Mouse (Mus musculus): ENCODE data around the gene Itgb8. TPM values are rescaled to one million over a fixed set of nuclear protein-coding genes. Genes with fewer than 3 reads are reported as not detected.

Gene Itgb8
- total and polyA plus RNA-seq, 2 experiments from 2014 or later = 9.1 to 30.6 TPM

GRCm38 (mm10) chr12:119164176-119164575 lies 74.4 kb downstream of the Itgb8 start:
- Histone ChIP-seq H3K4me2 (ENCODE audit: low read depth, low read length, poor library complexity, severe bottlenecking) (no peak overlapping the region), H3K27me3 (ENCODE audit: insufficient read depth, low read length) (no peaks in the 10 kb centered on the region), H3K4me3 (ENCODE audit: low read depth, low read length) (no peak overlapping the region), H3K27ac (ENCODE audit: low read depth, low read length) (no peak overlapping the region), H3K9me3 (ENCODE audit: low read length) (no peaks in the 10 kb centered on the region), H3K36me3 (ENCODE audit: insufficient read depth, low read length) (no peaks in the 10 kb centered on the region), H3K9ac (replicated peaks; ENCODE audit: low read length, poor library complexity, severe bottlenecking) (no peak overlapping the region), H3K4me1 (ENCODE audit: insufficient read depth, low read length) (no peaks in the 10 kb centered on the region)
- no peak for TF ChIP-seq CTCF (IDR thresholded peaks at IDR 0.05)
- ATAC-seq (ENCODE audit: low FRiP score) (peak; percentile 34; the same call in 1 of the 2 replicates), DNase-seq (ENCODE audit: low spot score) (peak; percentile 74)
- WGBS = 30% methylated on average over 1 of the region's 1 CpGs

- DNase-seq (ENCODE audit: low spot score) (no peak), ATAC-seq (ENCODE audit: low FRiP score) (no peak)
- no peak overlapping the region for H3K4me3 ChIP-seq (ENCODE audit: low read depth, low read length)
- no peak overlapping the region for H3K4me2 ChIP-seq (ENCODE audit: low read depth, low read length, poor library complexity, severe bottlenecking)
- H3K9ac ChIP-seq (replicated peaks; ENCODE audit: low read length, poor library complexity, severe bottlenecking) = no peak overlapping the region
- H3K27me3 ChIP-seq (ENCODE audit: insufficient read depth, low read length) = no peaks in the 10 kb centered on the region
- no peaks in the 10 kb centered on the region for H3K36me3 ChIP-seq (ENCODE audit: insufficient read depth, low read length)
- H3K27ac ChIP-seq (ENCODE audit: low read depth, low read length) = no peak overlapping the region
- H3K4me1 ChIP-seq (ENCODE audit: insufficient read depth, low read length) = no peaks in the 10 kb centered on the region
- no peaks in the 10 kb centered on the region for H3K9me3 ChIP-seq (ENCODE audit: low read length)
- TF ChIP-seq CTCF (IDR thresholded peaks at IDR 0.05) = no peak
Measured at GRCm38 (mm10) chr12:119160786-119161185, 77.8 kb downstream of the Itgb8 start.

- H3K4me3 ChIP-seq (ENCODE audit: low read depth, low read length) = no peak overlapping the region
- DNase-seq (ENCODE audit: low spot score) (no peak), ATAC-seq (ENCODE audit: low FRiP score) (no peak)
- no peaks in the 10 kb centered on the region for H3K27me3 ChIP-seq (ENCODE audit: insufficient read depth, low read length)
- no peaks in the 10 kb centered on the region for H3K4me1 ChIP-seq (ENCODE audit: insufficient read depth, low read length)
- TF ChIP-seq CTCF (IDR thresholded peaks at IDR 0.05) = no peak
- H3K36me3 ChIP-seq (ENCODE audit: insufficient read depth, low read length) = no peaks in the 10 kb centered on the region
- no peaks in the 10 kb centered on the region for H3K9me3 ChIP-seq (ENCODE audit: low read length)
- H3K4me2 ChIP-seq (ENCODE audit: low read depth, low read length, poor library complexity, severe bottlenecking) = no peak overlapping the region
- H3K27ac ChIP-seq (ENCODE audit: low read depth, low read length) = no peak overlapping the region
- no peak overlapping the region for H3K9ac ChIP-seq (replicated peaks; ENCODE audit: low read length, poor library complexity, severe bottlenecking)
- 25% methylated on average over 4 of the region's 4 CpGs for WGBS
Measured at GRCm38 (mm10) chr12:119159254-119159933, 79.2 kb downstream of the Itgb8 start.

GRCm38 (mm10) chr12:119157686-119158085 lies 80.9 kb downstream of the Itgb8 start:
- Histone ChIP-seq H3K4me3 (ENCODE audit: low read depth, low read length) (no peak overlapping the region), H3K27me3 (ENCODE audit: insufficient read depth, low read length) (no peaks in the 10 kb centered on the region), H3K9me3 (ENCODE audit: low read length) (no peaks in the 10 kb centered on the region), H3K27ac (ENCODE audit: low read depth, low read length) (no peak overlapping the region), H3K9ac (replicated peaks; ENCODE audit: low read length, poor library complexity, severe bottlenecking) (no peak overlapping the region), H3K4me1 (ENCODE audit: insufficient read depth, low read length) (no peaks in the 10 kb centered on the region), H3K4me2 (ENCODE audit: low read depth, low read length, poor library complexity, severe bottlenecking) (no peak overlapping the region), H3K36me3 (ENCODE audit: insufficient read depth, low read length) (no peaks in the 10 kb centered on the region)
- no peak for DNase-seq (ENCODE audit: low spot score)
- TF ChIP-seq CTCF (IDR thresholded peaks at IDR 0.05) = no peak
- no peak for ATAC-seq (ENCODE audit: low FRiP score)
- WGBS = 94% methylated on average over 2 of the region's 2 CpGs

GRCm38 (mm10) chr12:119157068-119157467 lies 81.5 kb downstream of the Itgb8 start:
- H3K4me1 ChIP-seq (ENCODE audit: insufficient read depth, low read length) = no peaks in the 10 kb centered on the region
- no peak for DNase-seq (ENCODE audit: low spot score)
- H3K9ac ChIP-seq (replicated peaks; ENCODE audit: low read length, poor library complexity, severe bottlenecking) = no peak overlapping the region
- H3K27ac ChIP-seq (ENCODE audit: low read depth, low read length) = no peak overlapping the region
- no peak for ATAC-seq (ENCODE audit: low FRiP score)
- TF ChIP-seq CTCF (IDR thresholded peaks at IDR 0.05) = no peak
- no peaks in the 10 kb centered on the region for H3K9me3 ChIP-seq (ENCODE audit: low read length)
- no peak overlapping the region for H3K4me2 ChIP-seq (ENCODE audit: low read depth, low read length, poor library complexity, severe bottlenecking)
- H3K36me3 ChIP-seq (ENCODE audit: insufficient read depth, low read length) = no peaks in the 10 kb centered on the region
- no peaks in the 10 kb centered on the region for H3K27me3 ChIP-seq (ENCODE audit: insufficient read depth, low read length)
- H3K4me3 ChIP-seq (ENCODE audit: low read depth, low read length) = no peak overlapping the region
- WGBS = 89% methylated on average over 3 of the region's 3 CpGs

DNA sequence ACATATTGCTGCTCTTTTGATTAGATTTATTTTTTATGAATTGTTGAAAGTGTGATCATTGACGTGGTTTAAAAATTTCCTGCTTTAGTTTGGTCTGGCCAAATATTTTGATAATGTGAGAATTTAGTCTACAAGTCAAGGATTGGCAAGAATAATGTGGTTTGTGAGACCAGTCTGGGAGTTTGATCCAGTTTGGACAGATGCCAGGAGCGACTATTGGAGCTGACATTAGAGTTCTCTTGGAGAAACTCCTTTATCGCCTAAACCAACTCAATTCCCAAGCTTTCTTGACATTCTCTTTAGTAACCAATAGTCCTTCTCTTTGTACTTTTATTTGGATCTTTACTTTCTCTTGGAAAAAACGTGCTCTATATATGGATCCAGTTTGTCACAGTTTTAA lies 83.0 kb downstream of the Itgb8 start:
- no peak overlapping the region for H3K4me2 ChIP-seq (ENCODE audit: low read depth, low read length, poor library complexity, severe bottlenecking)
- DNase-seq (ENCODE audit: low spot score) = no peak
- H3K9me3 ChIP-seq (ENCODE audit: low read length) = no peaks in the 10 kb centered on the region
- 81% methylated on average over 4 of the region's 4 CpGs for WGBS
- no peak overlapping the region for H3K27ac ChIP-seq (ENCODE audit: low read depth, low read length)
- H3K27me3 ChIP-seq (ENCODE audit: insufficient read depth, low read length) = no peaks in the 10 kb centered on the region
- ATAC-seq (ENCODE audit: low FRiP score) = no peak
- no peaks in the 10 kb centered on the region for H3K4me1 ChIP-seq (ENCODE audit: insufficient read depth, low read length)
- H3K4me3 ChIP-seq (ENCODE audit: low read depth, low read length) = no peak overlapping the region
- H3K36me3 ChIP-seq (ENCODE audit: insufficient read depth, low read length) = no peaks in the 10 kb centered on the region
- H3K9ac ChIP-seq (replicated peaks; ENCODE audit: low read length, poor library complexity, severe bottlenecking) = no peak overlapping the region
- TF ChIP-seq CTCF (IDR thresholded peaks at IDR 0.05) = no peak
